Mouse (Mus musculus) cerebellum, adult (tissue): ENCODE measurements around the gene Phex.

Experiments used
- ATAC-seq: cut with Nextera tagmentation; 2 replicates; pipeline ENCODE4 v1.9.2; 2017; ENCODE audit warnings: mild to moderate bottlenecking, moderate library complexity, mixed read lengths; ENCODE audit not compliant: insufficient number of reproducible peaks, low FRiP score, low TSS enrichment

Gene Phex

DNA sequence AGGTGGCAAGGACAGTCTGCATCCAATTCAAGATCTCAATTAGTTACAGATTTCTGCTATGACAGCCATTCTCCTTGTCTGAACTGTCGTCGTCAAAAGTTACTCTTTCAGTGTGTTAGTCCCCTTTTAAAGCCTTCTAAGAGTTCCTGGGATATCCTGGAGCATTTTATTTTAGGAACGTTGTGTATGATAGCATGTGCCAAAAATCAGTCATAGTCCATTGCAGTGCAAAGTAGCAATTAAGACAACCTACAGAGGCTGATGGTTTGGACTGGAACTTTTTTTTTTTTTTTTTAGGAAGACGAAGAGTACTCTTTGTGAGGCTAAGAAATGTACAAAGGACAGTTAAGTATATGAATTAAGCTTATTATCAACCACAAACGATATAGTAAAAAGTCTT, at the start of gene Phex:
TSS of gene Phex (minus strand) at position 101 of the 400 bp plus-strand sequence.
- no peak for ATAC-seq

DNA sequence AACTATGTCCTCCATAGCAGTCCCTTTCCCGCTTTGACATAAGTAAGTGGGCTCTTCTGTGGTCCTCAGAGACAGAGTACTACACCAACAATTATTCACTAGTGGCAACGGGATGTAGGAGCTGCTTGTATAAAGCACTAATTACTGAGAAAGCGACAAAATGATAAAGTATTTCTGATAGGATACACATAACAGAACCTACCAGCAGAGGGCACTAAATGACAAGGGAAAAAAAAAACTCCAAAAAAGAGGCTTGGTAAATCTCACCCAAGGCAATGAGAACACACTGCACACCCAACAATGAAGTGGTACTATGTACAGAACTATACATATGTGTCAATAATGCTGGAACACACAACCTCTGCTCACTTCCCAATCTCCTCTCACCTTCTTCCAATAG, 47.6 kb upstream of the Phex start:
- peak; percentile 36; the same call in 1 of the 2 replicates for ATAC-seq

DNA sequence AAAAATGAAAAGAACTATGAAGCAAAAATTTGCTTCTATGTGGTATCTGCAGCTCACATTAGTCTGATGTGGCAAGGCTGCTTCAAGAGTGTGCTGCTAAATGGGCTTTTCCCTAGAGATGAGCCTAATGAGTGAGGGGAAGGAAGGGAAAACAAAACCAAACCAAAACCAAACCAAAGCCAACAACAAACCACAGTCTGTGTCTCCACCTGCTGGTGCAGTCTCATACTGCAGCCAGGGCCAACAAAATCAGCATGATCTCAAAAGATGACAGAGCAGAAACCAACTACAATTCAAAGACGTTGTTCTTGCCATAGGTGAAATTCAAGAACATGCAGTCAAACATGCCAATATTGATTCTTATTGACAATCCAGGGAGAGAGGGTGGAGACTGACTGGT, 39.3 kb upstream of the Phex start:
- no peak for ATAC-seq

GRCm38 (mm10) chrX:157449000-157449399, 33.9 kb upstream of the Phex start:
- ATAC-seq, result no peak

GRCm38 (mm10) chrX:157447431-157447830, 32.3 kb upstream of the Phex start:
- ATAC-seq, result no peak

GRCm38 (mm10) chrX:157434768-157435167, 19.7 kb upstream of the Phex start:
- ATAC-seq, result no peak

- no peak for ATAC-seq
These were observed 4.3 kb upstream of the Phex start for GRCm38 (mm10) chrX:157419451-157419850.

DNA sequence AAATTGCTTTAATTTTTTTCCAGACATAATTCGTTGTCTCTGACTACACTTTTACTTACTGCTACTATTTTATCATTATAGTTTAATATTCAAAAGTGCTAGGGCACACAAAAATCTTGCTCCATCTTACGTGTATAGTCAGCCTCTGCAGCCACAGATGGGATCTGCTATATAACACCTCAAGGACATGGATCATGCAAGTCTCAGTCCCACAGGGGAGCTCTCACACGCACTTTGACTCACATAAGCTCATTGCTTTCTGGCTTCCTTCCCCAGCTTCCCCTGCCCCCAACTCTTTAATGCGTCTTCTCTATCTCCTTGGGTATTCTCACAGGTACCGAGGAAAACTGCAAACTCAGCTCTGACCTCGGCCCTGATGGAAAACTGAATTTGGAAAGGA, 10.2 kb downstream of the Phex start:
- no peak for ATAC-seq

GRCm38 (mm10) chrX:157391241-157391640, 23.9 kb downstream of the Phex start:
- ATAC-seq, result no peak

DNA sequence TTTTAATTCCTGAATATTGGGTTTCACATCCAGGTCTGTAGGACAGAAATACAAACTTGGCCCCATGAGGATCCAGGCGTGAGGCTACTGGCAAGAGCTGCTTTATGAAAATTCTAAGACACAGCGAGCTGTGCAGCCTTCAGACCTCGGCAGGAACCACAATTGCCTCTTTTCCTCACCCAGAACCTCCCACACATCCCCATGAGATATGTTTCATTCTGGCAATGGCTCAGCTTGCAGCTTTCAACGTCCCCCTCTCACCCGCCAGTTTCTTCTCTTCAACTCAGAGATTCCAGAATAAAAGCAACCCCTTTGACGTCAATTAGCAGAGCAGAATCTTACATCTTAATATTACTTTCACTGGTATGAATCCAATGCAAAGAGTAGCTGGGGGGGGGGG, 25.0 kb downstream of the Phex start:
- ATAC-seq, result no peak

DNA sequence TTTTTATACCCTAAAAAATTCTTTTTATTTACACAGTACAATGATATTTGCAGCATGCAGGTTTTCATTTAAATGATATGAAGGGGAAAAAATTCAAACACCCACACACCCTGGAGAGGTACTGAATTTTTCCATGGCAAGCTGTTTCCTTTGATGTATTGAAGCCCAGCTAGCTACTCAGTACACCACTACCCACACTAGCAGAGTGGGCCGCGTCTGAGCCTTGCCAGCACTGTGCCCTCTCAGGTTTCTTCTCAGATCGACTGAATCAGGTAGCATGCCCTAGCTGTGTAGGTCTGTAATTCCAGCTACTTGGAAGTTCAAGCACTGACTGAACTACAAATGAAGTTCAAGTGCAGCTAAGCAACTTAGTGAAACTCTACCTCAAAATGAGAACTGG, 26.7 kb downstream of the Phex start:
- no peak for ATAC-seq

DNA sequence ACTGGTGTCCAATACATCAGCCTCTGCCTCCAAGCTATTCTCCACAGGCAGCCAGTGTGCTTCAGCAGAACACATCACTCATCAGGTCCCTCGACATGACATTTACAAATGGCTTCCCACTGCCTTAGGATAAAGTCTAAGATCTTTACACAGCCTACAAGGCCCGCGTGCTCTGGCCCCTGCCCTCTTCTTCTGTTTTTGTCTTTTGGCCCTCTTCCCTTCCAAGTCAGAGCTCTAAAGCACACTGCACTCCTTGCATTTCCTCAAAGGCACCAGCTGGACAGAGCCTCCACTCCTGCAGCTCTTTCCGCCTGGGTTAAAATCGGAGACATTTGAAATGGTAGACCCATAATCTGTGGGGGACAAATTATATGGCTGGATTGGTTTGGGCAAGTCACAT, 28.1 kb downstream of the Phex start:
- no peak for ATAC-seq

DNA sequence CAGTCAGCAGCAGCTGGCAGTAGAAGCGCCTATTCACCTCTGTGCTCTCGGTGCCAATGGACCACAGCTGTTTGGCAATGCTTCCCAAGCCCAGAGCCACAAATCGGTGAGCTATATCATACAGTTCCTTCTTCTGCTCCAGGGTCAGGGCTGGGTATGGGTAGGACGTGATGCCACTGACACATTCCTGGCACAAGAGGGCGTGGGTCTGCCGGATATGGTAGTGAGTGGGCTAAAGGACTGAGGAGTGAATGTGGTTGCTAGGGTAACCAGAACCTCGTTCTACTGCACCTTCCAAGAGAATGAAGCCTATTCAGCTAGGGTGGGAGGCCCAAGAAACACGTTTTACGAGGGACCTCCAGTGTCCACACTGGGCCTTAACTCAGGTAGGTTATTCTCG, 36.3 kb downstream of the Phex start:
- ATAC-seq, result no peak

- ATAC-seq, result no peak
These were observed 37.7 kb downstream of the Phex start for GRCm38 (mm10) chrX:157377456-157377855.

DNA sequence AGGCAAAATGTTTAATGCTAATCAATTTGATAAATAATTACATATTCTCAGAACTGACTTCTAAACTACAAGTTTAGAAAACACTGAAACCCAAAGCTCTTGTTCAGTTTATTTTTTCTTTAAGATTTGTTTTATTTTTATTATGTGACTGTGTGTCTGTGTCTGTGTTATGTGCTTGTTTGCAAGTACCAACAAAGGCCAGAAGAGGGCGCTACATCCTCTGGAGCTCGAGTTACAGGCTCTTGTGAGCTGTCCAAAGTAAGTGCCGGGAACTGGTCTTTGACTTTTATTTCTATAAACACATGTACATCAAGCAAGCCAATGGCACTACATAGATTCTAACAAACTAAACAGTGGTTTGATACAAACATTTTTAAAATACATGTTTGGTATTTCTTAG, 41.2 kb downstream of the Phex start:
- ATAC-seq, result no peak

- ATAC-seq, result no peak
These were observed 45.9 kb downstream of the Phex start for GRCm38 (mm10) chrX:157369166-157369565.

DNA sequence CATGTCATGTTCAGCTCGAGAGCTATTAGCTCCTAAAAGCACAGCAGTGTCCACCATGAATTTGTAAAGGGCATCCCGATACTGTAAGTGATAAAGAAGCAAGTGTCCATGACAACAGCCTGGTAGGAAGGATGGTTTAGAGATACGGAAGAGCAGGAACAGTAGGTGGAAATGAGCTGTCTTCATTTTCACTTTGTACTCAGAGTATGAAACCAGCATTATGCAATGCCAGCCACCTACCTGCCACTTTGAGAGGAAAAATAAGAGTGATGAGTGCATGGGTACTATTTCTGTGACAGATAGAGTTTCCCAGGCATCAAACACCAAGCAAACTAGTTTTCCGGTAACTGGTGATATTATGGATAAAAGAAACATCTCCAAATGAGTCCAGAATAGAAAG, 59.6 kb downstream of the Phex start:
- ATAC-seq, result no peak

GRCm38 (mm10) chrX:157346201-157346600, 68.9 kb downstream of the Phex start:
- no peak for ATAC-seq

GRCm38 (mm10) chrX:157334726-157335125, 80.4 kb downstream of the Phex start:
- ATAC-seq, result no peak

- no peak for ATAC-seq
These were observed 85.3 kb downstream of the Phex start for GRCm38 (mm10) chrX:157329821-157330220.

- no peak for ATAC-seq
These were observed 86.7 kb downstream of the Phex start for GRCm38 (mm10) chrX:157328396-157328795.

DNA sequence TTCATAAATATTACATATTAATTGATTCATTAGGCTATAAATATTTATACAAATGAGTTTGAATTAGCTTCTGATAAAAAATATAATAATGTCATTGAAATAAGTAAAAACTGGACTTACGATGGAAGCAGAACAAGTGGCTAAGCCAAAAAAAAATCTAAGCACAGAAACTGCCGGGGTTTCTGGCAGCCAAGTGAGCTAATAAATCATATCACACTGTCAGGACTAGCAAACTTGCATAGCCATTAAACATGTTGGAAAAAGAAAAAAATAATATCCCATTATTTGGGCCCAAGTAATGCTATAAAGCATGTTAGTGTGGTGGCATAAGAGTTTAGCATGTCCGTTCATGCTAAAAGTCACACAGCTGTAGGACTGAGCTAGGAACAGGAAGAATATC, 87.4 kb downstream of the Phex start:
- ATAC-seq, result no peak

GRCm38 (mm10) chrX:157324396-157324795, 90.7 kb downstream of the Phex start:
- ATAC-seq, result no peak; the same call in 1 of the 2 replicates
